Mouse (Mus musculus) embryo, embryonic 11 days (tissue): Measurements from ENCODE around the gene Eif3g.

Source experiments
- DNase-seq: peaks from one replicate; pipeline ENCODE4 v3.0.0-alpha.2; 2015

Gene Eif3g

DNA sequence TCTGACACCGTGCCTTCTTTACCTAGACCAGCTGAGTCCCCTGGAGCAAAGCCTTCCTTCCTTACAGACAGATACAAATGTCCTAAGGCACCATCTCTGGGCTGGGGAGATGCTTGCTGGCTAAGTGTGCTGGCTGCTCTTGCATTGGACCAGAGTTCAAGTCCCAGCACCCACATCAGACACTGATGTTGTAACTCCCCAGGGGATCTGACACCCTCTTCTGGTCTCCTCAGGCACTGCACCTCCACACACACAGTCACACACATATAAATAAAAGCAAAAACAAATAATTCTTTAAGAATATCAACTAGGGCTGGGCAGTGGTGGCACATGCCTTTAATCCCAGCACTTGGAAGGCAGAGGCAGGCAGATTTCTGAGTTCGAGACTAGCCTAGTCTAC is 48.2 kb downstream of the Eif3g start:
- no peak for DNase-seq
